Mouse (Mus musculus): ENCODE data around the gene Pcnx3.
"Not testable (repeated sequence)": the region's sequence is repeated elsewhere in the genome, so short reads cannot be mapped to it uniquely, and the experiment has no call there.

The Pcnx3 gene

GRCm38 (mm10) chr19:5713255-5713654, 24.5 kb upstream of the Pcnx3 start:
- in situ Hi-C loops (cut with MboI, MseI) = no loop called here

- in situ Hi-C loops (cut with MboI, MseI) = no loop called here
Measured at GRCm38 (mm10) chr19:5711907-5712460, 23.3 kb upstream of the Pcnx3 start.

- in situ Hi-C loops (cut with MboI, MseI) = no loop called here
Measured at GRCm38 (mm10) chr19:5711218-5711617, 22.5 kb upstream of the Pcnx3 start.

- in situ Hi-C loops (cut with MboI, MseI) = no loop called here
Measured at GRCm38 (mm10) chr19:5710581-5710980, 21.9 kb upstream of the Pcnx3 start.

- in situ Hi-C loops (cut with MboI, MseI) = no loop called here
Measured at GRCm38 (mm10) chr19:5710068-5710467, 21.4 kb upstream of the Pcnx3 start.

GRCm38 (mm10) chr19:5704801-5705571, 16.3 kb upstream of the Pcnx3 start:
- in situ Hi-C loops (cut with MboI, MseI) = no loop called here

- in situ Hi-C loops (cut with MboI, MseI) = no loop called here
Measured at GRCm38 (mm10) chr19:5704163-5704800, 15.6 kb upstream of the Pcnx3 start, which contains the start of gene Kcnk7. TSS of gene Kcnk7 (plus strand) at chr19:5704367.

GRCm38 (mm10) chr19:5695849-5696462, 7.2 kb upstream of the Pcnx3 start:
- in situ Hi-C loops (cut with MboI, MseI) = loop anchor here (10.0 kb wide), 1 partner anchor 1229 kb away; the partner anchor contains the start of genes Catsperz and Esrra

- in situ Hi-C loops (cut with MboI, MseI) = loop anchor here (10.0 kb wide), 1 partner anchor 1231 kb away; the partner anchor contains the start of genes Catsperz and Esrra
Measured at GRCm38 (mm10) chr19:5693801-5694200, 5.1 kb upstream of the Pcnx3 start.

GRCm38 (mm10) chr19:5692913-5693396, 4.2 kb upstream of the Pcnx3 start:
- in situ Hi-C loops (cut with MboI, MseI) = loop anchor here (10.0 kb wide), 1 partner anchor 1232 kb away; the partner anchor contains the start of genes Catsperz and Esrra

GRCm38 (mm10) chr19:5692086-5692912, 3.6 kb upstream of the Pcnx3 start:
- in situ Hi-C loops (cut with MboI, MseI) = loop anchor here (10.0 kb wide), 1 partner anchor 1233 kb away; the partner anchor contains the start of genes Catsperz and Esrra

GRCm38 (mm10) chr19:5691601-5692000, 2.9 kb upstream of the Pcnx3 start:
- in situ Hi-C loops (cut with MboI, MseI) = loop anchor here (10.0 kb wide), 1 partner anchor 1233 kb away; the partner anchor contains the start of genes Catsperz and Esrra

GRCm38 (mm10) chr19:5690343-5690735, 1.6 kb upstream of the Pcnx3 start:
- in situ Hi-C loops (cut with MboI, MseI) = loop anchor here (10.0 kb wide), 1 partner anchor 1234 kb away; the partner anchor contains the start of genes Catsperz and Esrra

- in situ Hi-C loops (cut with MboI, MseI) = loop anchor here (10.0 kb wide), 1 partner anchor 1235 kb away; the partner anchor contains the start of genes Catsperz and Esrra
Measured at GRCm38 (mm10) chr19:5689565-5690342, 1.0 kb upstream of the Pcnx3 start.

GRCm38 (mm10) chr19:5689088-5689428, 350 bp upstream of the Pcnx3 start:
- in situ Hi-C loops (cut with MboI, MseI) = no loop called here

- in situ Hi-C loops (cut with MboI, MseI) = no loop called here
Measured at GRCm38 (mm10) chr19:5687738-5688137, 970 bp downstream of the Pcnx3 start.

- in situ Hi-C loops (cut with MboI, MseI) = not testable (repeated sequence)
Measured at GRCm38 (mm10) chr19:5686954-5687353, 1.8 kb downstream of the Pcnx3 start.

GRCm38 (mm10) chr19:5686437-5686836, 2.3 kb downstream of the Pcnx3 start:
- in situ Hi-C loops (cut with MboI, MseI) = no loop called here

GRCm38 (mm10) chr19:5685861-5686260, 2.8 kb downstream of the Pcnx3 start:
- in situ Hi-C loops (cut with MboI, MseI) = no loop called here

- in situ Hi-C loops (cut with MboI, MseI) = no loop called here
Measured at GRCm38 (mm10) chr19:5685431-5685830, 3.3 kb downstream of the Pcnx3 start.
